Mouse (Mus musculus) G1E (cell line): ENCODE data around the gene Ankfn1. TPM values are rescaled to one million over a fixed set of nuclear protein-coding genes. Genes with fewer than 3 reads are reported as not detected.

Experiments used
- ATAC-seq: 2 replicates; pipeline ENCODE4 v1.8.0; 2016; ENCODE audit warnings: mild to moderate bottlenecking; ENCODE audit not compliant: insufficient number of reproducible peaks, poor library complexity, low FRiP score, severe bottlenecking; ENCODE audit errors: extremely low read depth
- DNase-seq: peaks from one replicate; pipeline ENCODE4 v3.0.0; 2012; ENCODE audit warnings: low spot score
- H3K27me3 ChIP-seq: 2 replicates; pipeline ENCODE4 v1.6.1; 2012; ENCODE audit warnings: mild to moderate bottlenecking, low read length, inconsistent platforms; ENCODE audit not compliant: insufficient read depth
- H3K36me3 ChIP-seq: replicated peaks from 2 replicates; pipeline ENCODE3; 2012; ENCODE audit warnings: mild to moderate bottlenecking, inconsistent platforms
- H3K4me1 ChIP-seq: 2 replicates; pipeline ENCODE4 v1.6.1; 2012; ENCODE audit warnings: low read depth, low read length, inconsistent platforms, mixed read lengths; ENCODE audit not compliant: insufficient read depth
- H3K4me3 ChIP-seq: 2 replicates; pipeline ENCODE4 v1.5.1; 2012; ENCODE audit warnings: low read depth, mild to moderate bottlenecking, inconsistent platforms, low read length, moderate library complexity, mixed read lengths
- H3K9me3 ChIP-seq: replicated peaks from 2 replicates; pipeline ENCODE4 v1.6.1; 2012; ENCODE audit warnings: inconsistent platforms
- CTCF ChIP-seq: IDR thresholded peaks from 2 replicates; pipeline ENCODE4 v1.5.1; 2012; ENCODE audit warnings: low read depth, low read length, inconsistent platforms, mixed read lengths
- GATA1 ChIP-seq: IDR thresholded peaks from 2 replicates; pipeline ENCODE4 v1.6.1; 2012; ENCODE audit warnings: borderline replicate concordance, low read length, inconsistent platforms, mixed read lengths
- GATA2 ChIP-seq: IDR thresholded peaks from 2 replicates; pipeline ENCODE4 v1.6.1; 2012; ENCODE audit warnings: low read depth, low read length, inconsistent platforms, borderline replicate concordance
- POLR2AphosphoS5 ChIP-seq: IDR thresholded peaks from 2 replicates; pipeline ENCODE4 v1.6.1; 2012; ENCODE audit warnings: low read depth, low read length, inconsistent platforms; ENCODE audit not compliant: insufficient replicate concordance
- TAL1 ChIP-seq: conservative IDR thresholded peaks from 2 replicates; pipeline ENCODE4 v1.6.1; 2012; ENCODE audit warnings: low read depth, low read length, inconsistent platforms, mixed read lengths
- polyA plus RNA-seq: library from polyadenylated mRNA; stranded (reverse); fragments of >175 nt; gene quantifications from 2 replicates; pipeline ENCODE4 v1.2.3, GENCODE M21; 2012
- total RNA-seq, 2 experiments: library from RNA; stranded (forward) in 1 of 2; stranded (reverse) in 1 of 2; fragments of 200-1000 nt in 1 of 2; fragments of >200 nt in 1 of 2; fragmentation: Nextera tagmentation in 1 of 2; gene quantifications; 2 replicates each; pipeline ENCODE4 v1.2.3; 2014 to 2017

Gene Ankfn1
- total and polyA plus RNA-seq, 3 experiments = 0.27 TPM; not detected in 2

- DNase-seq (no peak), ATAC-seq (no peak)
- Histone ChIP-seq H3K27me3 (no peaks in the 10 kb centered on the region), H3K4me3 (no peak overlapping the region), H3K4me1 (no peaks in the 10 kb centered on the region), H3K9me3 (peaks cover 31% of the 10 kb centered on the region), H3K36me3 (no peaks in the 10 kb centered on the region)
- no peak for TF ChIP-seq POLR2AphosphoS5
- TF ChIP-seq CTCF = no peak
- no peak for TF ChIP-seq GATA1
Observed at GRCm38 (mm10) chr11:89381782-89382633, 395.4 kb downstream of the Ankfn1 start.

DNA sequence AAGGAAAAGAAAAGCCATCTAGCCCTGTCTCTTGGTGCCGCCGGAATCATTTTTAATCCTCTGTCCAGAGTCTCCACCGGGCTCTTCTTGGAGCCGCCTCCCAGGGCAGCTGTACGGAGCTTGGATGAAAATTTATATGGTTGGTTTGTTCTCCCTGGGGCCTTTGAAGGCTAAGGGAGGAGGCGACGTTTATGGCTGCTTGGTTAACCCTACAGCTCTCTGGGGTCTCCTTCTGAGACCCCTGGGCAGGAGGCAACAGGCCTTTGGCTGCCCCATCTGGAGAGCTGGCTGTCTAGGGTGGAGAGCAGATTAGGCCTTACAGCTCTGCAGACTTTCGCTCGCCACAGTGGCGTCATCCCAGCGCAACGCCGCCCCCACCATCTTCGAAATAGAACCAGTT lies 406.5 kb downstream of the Ankfn1 start:
- peaks cover 50% of the 10 kb centered on the region for H3K9me3 ChIP-seq
- DNase-seq (no peak), ATAC-seq (no peak)
- H3K27me3 ChIP-seq = no peaks in the 10 kb centered on the region
- no peaks in the 10 kb centered on the region for H3K36me3 ChIP-seq
- H3K4me1 ChIP-seq = no peaks in the 10 kb centered on the region
- TF ChIP-seq GATA2 (no peak), CTCF (no peak), GATA1 (no peak), POLR2AphosphoS5 (no peak), TAL1 (no peak)
- no peak overlapping the region for H3K4me3 ChIP-seq

DNA sequence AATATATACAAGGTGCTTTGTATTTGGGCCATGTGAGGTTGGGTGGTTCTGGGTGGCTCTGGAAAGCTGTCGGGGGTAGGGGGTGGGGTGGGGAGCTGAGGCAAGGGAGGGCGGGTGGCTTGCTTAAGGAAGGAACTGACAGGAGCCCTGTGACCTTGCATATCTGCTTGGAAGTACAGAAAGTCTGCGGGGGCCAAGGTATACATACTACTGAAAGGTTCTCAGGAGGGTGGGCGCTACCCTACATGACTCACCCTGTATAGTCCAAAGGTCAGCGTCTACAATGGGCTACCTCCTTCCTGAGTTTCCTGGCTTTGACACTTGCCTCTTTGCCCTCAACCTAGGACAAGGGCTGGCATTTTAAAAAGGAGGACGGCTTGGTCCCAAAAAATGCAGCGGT lies 407.1 kb downstream of the Ankfn1 start:
- DNase-seq = no peak
- Histone ChIP-seq H3K27me3 (no peaks in the 10 kb centered on the region), H3K9me3 (peaks cover 51% of the 10 kb centered on the region), H3K4me3 (no peak overlapping the region), H3K4me1 (no peaks in the 10 kb centered on the region), H3K36me3 (no peaks in the 10 kb centered on the region)
- no peak for ATAC-seq
- TF ChIP-seq GATA2 (no peak), POLR2AphosphoS5 (no peak), GATA1 (no peak), TAL1 (no peak), CTCF (no peak)

DNA sequence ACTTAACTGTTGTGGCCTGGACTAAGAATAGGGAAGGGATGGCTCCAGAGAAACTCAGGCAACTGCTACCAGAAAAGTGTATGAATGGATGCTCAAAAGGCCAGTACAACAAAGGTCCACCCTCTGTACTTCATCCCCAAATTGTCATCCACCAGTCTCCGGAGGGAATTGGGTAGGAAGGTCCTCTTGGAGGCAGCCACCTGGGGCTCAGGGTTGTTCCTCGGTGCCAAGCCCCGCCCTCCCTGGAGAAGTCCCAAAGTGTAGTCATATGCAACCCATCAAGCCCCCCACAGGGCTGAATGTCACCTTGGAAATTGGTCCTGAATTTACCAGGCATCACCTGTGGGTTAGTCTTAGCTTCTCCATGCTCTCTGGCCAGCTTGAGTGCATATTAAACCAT lies 413.5 kb downstream of the Ankfn1 start:
- Histone ChIP-seq H3K9me3 (peaks cover 64% of the 10 kb centered on the region), H3K27me3 (no peaks in the 10 kb centered on the region), H3K4me3 (no peak overlapping the region), H3K36me3 (no peaks in the 10 kb centered on the region), H3K4me1 (no peaks in the 10 kb centered on the region)
- DNase-seq (no peak), ATAC-seq (no peak)
- TF ChIP-seq TAL1 (no peak), CTCF (no peak), POLR2AphosphoS5 (no peak), GATA2 (no peak), GATA1 (no peak)

DNA sequence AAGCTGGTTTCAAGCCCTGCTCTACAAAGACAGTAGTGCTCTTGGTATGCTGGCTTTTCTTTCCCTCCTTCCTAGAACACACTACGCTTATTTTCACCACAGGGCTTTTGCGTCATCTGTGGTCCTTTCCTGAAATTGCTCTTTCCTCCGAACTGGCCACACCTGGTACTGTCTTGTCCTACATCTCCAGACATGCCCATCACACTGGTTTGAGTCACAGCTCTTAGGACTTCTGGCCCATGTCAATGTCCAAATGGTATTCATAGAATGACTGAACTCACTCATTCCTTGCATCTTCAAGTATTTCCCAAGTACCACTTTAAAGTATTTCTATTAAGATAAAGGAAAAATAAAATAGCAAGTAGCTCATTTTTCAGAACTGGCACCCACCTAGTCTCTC lies 416.6 kb downstream of the Ankfn1 start:
- Histone ChIP-seq H3K4me1 (no peaks in the 10 kb centered on the region), H3K9me3 (peaks cover 69% of the 10 kb centered on the region), H3K4me3 (no peak overlapping the region), H3K27me3 (no peaks in the 10 kb centered on the region), H3K36me3 (no peaks in the 10 kb centered on the region)
- TF ChIP-seq TAL1 (no peak), GATA1 (no peak), CTCF (no peak), GATA2 (no peak), POLR2AphosphoS5 (no peak)
- no peak for DNase-seq
- ATAC-seq = no peak

- H3K9me3 ChIP-seq = peaks cover 61% of the 10 kb centered on the region
- TF ChIP-seq POLR2AphosphoS5 (no peak), TAL1 (no peak), CTCF (no peak), GATA2 (no peak), GATA1 (no peak)
- ATAC-seq (no peak), DNase-seq (no peak)
- no peaks in the 10 kb centered on the region for H3K36me3 ChIP-seq
- H3K4me3 ChIP-seq = no peak overlapping the region
- H3K27me3 ChIP-seq = no peaks in the 10 kb centered on the region
- H3K4me1 ChIP-seq = no peaks in the 10 kb centered on the region
Observed at GRCm38 (mm10) chr11:89358546-89358945, 418.9 kb downstream of the Ankfn1 start.

DNA sequence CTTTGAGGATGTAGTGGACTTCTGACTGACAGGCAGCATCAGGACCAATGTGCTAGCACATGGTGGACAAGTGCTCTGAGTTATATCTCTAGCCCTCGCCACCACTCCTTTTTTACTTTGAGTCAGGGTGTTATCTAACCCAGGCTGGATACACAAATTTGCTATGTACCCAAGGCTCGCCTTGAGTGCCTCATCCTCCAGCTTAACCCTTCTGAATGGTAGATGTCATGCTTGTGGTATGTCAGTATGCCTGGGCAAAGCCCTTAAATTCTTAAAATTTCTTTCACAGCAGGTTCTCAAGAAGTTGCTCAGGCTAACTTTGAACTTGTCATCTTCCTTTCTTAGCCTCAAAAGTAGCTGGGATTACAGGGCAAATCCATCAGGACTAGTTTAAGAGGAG lies 421.0 kb downstream of the Ankfn1 start:
- TF ChIP-seq TAL1 (no peak), GATA2 (no peak), CTCF (no peak), GATA1 (no peak), POLR2AphosphoS5 (no peak)
- Histone ChIP-seq H3K36me3 (no peaks in the 10 kb centered on the region), H3K9me3 (peaks cover 49% of the 10 kb centered on the region), H3K4me3 (no peak overlapping the region), H3K4me1 (no peaks in the 10 kb centered on the region), H3K27me3 (no peaks in the 10 kb centered on the region)
- ATAC-seq = no peak
- DNase-seq = no peak
